Mouse (Mus musculus) frontal cortex, adult (tissue): ENCODE results near the gene Gbf1.

ENCODE experiments used
- ATAC-seq: cut with Nextera tagmentation; 2 replicates; pipeline ENCODE4 v1.9.2; 2017; ENCODE audit warnings: mild to moderate bottlenecking, moderate library complexity, mixed read lengths; ENCODE audit not compliant: low TSS enrichment

Gene Gbf1

DNA sequence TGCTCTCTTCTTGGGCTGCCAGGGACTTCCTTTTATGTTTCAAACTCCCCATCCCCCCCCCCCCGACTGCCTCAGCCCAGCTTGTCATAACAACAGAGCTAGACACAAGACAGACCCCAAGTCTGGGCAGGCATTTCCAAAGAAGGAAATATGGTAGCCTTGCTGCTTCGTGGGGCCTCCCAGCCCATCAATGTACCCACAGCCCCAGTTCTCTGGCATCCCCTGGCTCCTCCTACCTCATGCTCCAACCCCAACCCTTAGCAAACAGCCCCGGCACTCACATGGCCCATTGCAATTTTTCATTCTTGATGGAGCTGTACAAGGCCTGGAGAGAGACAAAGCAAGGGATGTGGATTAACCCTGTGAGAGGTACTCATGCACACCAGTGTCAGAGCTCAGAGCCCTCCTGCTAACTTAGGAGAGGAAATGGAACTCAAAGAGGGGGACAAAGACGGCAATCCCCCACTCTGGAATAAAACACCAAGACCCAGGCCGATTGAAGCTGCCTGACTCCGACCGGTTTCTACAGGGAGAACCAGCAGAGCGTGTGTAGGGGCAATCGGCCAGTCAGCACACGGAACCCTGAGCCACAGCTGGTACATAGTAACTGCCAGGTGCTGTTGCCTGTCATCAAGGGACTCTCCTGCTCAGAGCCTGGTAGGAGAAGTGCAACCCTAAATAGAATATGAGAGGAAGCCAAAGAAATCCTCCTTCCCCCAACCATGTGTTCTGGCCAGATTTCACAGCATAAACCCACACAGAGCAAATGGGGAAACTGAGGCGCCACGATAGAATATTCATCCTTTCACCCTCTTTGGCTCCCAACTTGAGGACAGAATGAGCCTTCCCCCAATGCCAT, 163.7 kb downstream of the Gbf1 start:
- ATAC-seq, result no peak

DNA sequence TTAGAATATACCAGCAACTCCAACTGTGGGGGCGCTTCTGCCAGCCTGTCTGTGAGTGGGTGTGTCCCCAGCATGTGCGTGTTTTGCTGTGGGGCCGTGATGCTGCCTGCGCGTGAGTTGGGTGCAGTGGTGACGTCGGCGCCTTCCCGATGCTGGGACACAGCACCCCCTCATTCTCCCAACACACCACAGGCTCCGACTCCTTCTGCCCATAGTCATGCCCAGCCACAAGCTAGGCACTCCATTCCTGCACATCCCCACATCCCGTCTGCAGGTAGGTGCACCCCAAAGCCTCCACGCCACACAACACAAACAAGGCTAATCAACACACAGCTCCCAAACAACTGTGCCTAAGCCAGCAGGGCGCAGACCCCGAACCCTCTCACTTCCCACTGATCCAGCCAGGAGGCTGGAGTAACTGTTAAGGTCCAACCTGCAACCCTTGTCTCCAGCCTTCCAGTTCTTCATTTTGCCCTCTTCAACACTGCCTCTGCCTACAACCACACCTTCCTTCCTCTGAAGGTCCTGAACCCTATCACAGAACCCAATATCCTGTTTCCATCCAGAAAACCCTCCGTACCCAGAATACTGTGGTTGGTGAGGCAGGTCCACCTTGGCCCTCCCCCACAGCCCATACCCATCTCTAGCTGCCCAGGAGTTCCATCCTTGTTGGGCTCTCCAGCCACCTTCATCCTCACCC, 164.7 kb downstream of the Gbf1 start:
- peak; percentile 58 for ATAC-seq

DNA sequence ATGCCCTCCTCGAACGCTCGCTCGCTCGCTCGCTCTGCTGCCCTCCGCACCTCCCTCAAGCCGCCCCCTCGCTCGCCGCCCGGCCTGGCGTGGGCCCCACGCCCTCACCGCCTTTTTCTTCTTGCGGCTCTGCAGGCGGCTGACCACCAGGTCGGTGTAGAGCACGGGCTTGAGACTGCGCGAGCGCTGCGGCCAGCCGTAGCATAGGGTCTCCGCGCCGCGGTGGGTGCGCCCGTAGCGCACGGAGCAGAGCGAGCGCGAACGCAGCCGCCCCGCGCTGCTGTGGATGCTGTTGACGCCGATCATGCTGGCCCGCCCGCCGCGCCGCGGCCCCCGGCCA, 165.2 kb downstream of the Gbf1 start:
- ATAC-seq, result no peak

DNA sequence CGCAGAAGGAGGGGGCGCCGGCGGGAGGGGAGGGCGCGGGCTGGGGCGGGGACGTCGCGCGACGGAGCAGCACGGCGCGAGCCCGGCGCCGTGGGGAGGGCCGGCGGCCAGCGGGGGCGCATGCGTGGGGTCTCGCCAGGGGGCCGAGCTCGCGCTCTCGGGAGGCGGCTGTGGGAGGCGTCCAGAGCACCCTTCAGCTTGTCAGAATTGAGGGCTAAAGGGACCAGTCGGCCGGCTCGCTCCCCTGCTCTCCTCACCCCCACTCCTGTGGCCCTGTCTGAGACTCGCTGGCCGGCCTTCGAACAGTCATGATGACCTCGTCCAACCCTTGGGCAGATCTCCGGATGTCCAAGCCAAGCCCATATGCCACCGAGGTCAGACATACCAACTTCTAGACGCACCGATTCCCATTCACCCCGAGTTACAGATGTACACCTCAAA, 165.7 kb downstream of the Gbf1 start:
- no peak; the same call in 1 of the 2 replicates for ATAC-seq

DNA sequence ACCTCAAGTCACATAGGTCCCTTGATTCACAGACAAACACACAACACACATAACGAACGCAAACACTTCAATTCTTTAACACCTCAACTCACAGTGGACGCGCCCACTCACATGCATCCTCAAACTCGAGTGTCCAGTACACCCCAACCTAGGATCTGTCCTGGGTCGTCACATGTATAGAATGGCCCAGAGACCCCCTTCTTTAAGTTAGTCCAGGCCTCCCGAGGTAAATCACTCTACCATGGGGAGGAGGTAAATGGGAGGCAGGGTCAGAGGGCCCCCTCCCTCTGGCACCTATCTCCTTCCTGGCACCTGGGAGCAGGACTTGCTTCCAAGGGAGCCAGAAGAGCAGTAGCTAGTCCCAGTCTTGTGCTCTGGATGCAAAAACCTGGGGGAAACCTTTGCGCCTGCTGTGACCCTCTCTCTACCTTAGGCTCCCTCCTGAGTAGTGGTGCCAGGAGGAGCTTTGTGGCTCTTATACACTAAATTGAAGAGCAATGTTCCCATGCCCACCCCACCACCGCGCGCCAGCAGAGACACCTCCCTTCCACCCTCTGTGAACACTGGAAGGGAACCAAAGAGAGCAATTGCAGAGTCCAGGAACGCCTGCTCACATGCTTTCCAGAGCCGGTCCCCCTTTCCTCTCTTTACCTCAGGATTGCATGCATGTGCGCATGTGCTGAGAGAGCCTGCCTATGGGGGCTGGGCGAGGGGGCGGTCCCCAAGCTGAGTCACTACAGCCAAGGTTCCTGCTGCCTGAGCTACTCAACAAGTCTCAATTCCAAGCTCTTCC, 166.5 kb downstream of the Gbf1 start:
- peak; percentile 47 for ATAC-seq

DNA sequence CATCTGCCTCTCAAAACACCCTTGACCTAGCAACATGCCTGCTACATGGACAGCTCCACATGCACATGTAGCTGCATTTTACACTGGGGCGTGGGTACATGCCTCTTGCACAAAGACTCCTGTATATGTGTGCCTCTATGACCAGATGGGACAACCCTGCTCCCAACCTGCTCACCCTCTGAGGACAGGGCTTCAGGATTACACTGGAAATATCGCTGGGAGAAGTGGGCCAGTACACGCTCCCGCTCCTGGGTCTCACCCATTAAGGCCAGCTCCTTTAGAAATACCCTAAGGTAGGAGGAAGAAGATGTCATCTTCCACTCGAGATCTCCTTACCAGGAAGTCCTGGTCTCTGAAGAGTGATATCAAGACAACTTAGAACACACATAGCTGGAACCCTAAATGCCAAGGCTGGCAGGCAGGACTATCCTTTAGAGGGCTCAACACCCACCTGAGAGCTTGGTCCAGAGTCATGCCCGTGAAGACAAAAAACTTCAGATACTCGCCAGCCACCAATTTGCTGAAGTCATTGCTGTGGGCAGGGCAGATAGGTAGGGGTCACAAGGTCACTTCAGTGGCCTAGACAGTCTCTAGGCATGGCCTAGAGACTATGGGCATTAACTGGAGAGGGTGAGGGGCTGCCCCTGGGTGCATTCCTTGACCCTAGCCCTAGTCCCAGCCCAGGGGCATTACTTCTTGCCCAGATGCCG, 167.9 kb downstream of the Gbf1 start:
- ATAC-seq, result no peak

DNA sequence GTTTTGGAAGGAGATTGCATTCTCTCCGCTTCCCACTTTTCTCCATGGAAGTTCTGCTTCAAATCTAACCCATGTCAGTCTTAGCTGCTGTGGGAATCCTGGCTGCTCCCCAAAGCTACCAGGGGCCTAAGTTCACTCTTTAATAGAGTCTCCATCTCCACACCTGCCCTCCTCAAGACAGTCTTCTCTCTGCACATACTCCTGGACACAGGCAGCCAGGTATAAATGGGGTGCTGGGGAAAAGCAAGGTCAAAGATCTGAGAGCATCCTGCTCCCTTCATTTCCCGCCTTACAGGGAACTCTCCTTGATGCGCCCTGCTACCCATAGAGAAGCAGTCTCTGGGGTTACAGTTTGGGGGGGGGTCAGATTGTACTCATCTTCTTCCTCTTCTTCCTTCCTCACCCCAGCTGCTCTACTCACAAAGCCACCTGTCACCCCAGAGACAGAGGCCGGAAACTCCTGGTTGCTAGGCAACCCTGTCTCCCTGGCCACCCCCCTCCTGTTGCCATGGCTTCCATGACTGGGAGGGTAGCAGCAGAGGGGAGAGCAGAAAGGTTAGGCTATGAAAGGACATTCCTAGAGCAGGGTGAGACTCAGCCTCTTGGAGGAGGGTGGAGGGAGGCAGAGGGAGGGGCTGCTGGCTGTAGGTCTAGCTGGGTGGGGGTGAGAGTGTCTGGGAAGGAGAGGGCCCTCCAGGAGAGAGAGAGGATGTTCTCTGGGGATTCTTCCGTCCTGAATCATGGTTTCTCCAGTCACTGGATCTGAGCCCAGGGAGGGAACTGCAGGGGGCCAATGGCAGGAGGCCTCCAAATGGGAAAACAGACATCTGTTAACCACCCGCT, 169.0 kb downstream of the Gbf1 start:
- ATAC-seq, result no peak

DNA sequence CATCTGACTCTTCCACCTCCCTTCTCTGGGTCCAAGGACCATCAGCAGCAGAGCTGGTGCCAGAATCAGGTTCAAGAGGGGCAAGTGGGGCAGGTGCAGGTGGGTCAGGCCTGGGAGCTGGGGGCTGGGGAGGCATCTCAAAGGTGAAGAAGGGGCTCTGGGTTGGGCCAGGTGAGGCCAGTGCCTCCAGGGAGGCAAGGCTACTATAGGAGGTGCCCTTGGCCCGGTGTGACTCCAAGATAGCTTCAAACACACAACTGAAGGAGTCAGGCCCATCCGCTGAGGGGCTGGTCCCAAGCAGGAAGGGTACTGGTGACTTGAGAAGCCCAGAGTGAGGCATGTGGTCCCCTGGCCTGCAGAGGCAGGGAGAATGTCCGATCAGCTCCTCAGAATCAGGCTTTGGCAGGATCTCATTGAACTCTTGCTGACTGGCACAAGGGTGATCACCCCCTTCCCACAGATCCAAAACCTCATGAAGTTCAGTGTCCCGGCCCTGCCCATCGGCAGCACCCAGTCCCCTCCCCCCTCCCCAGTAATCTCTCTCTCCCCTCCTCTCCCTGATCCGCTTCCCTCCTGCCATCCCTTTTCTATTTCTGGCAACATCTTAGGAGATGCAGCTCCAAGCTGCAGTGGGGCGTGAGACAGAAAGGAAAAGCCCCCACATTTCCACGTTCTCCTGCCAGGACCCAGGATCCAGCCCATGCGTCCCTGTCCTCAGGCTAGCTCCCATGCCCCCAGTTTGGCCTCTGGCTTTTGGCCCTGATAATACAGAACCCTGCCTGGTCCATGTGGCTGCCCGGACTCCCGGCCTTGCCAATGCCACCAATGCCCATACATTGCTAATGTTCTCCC, 170.1 kb downstream of the Gbf1 start:
- no peak for ATAC-seq

DNA sequence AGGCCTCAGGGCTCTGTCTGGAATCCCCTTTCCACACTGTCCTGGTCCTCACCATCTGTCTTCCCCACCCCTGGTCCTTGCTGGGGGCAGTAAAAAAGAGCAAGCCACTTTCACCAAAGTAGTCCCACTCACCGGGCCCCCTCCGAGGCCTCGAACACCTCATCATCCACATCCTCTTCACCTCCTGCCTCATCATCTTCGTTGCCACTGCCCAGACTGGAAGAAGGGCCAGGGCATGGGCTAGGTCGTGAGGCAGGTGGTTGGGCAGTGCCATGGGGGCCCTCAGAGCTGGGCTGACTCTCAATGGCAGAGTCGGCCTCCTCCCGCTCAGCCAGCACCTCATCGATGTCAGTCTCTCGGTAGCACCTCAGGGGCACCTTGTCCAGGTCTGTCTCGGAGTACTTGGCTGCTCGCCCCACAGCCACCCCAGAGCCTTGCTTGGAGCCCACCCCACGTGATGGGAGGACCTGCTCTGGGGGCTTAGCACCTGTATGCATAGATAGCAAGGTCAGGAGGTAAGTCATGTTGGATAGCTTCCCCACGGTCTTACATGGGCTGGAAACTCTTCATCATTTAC, 170.8 kb downstream of the Gbf1 start:
- no peak for ATAC-seq

DNA sequence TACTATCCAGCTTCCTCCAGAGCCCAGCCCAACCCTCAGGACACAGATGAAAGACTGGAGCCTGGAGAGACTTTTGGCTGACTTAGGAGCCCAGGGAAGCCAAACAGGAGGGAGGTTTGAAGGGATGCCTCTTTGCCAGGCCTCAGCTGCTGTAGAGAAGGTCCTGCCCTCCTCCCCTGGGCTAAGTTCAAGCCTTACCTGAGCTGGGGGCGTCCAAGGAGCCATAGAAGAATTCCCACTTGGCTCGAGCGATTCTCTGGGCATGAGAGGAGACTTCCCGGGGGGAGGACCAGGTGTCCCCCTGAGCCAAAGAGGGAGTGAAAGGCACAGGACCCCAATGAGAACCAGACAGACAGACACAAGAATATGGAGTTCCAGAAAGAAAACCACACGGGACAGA, 171.4 kb downstream of the Gbf1 start:
- ATAC-seq, result no peak

DNA sequence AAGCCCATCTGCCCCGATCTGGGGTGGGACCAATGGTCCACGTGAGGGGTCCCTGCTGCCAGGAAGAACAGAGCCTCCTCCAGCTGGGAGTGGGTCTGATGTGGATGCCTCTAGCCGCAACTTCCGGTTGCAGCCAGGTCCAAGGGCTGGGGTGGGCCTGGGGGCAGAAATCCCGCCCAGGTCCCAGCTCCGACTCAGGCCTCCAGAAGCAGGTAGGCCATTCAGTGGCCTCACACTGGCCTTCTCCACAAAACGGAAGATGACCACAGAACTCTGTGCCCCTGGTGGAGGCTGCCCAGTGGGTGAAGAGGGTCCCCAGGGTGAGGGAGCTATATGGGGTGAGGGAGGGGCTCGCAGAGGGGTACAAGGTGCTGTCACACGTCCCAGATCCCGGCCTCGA, 172.1 kb downstream of the Gbf1 start:
- ATAC-seq, result no peak

DNA sequence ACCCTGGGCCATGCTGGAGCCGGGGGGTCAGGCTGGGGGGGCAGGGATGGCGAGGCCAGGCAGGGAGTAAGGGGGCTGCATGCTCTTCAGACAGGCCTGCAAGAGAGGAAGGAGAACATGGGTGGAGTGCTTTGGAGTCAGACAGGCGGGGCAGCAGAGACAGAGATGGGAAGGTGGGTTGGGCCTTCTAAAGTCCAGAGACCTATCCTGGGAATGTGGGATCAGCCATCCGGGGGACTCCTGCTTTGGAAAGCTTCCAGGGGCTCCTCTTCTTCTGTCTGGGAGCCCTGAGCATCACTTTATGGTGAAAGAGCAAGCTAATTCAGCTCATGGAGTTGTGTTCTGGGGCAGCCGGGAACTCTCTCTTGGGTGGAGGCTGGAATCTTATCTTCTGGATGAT, 172.6 kb downstream of the Gbf1 start:
- ATAC-seq, result no peak

DNA sequence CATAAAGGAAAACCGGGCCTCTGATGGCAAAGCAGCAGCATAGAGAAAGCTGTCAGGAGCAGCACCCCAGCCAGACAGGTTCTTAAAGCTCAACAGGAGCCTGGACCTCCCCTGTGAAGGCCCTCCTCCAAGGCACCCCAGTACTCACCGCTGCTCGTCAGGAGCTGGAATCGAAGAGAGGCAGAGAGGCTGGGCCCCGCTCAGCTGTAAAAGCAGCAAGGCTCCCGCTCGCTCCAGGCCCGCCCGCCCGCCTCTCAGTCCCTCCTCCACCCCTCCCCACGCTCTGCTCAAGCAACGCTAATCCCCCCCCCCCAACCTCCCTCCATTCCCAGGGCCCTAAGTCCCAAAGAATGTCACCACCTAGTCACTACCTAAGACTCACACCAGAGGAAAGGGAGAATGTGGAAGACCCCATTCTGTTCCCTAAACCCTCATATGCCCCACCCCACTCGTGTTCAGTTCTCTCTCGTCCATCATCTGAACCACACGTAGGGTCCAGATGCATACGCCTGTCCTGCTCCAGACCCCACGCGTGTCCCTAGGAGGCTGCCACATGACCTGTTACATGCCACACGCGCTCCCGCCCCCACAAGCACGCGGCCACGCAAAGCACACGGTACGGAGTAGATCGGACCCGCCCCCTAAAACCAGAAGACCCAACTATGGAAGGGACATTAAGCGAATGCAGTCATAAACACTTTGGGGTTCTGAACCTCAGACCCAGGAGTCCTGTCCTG, 173.9 kb downstream of the Gbf1 start:
- ATAC-seq, result no peak

DNA sequence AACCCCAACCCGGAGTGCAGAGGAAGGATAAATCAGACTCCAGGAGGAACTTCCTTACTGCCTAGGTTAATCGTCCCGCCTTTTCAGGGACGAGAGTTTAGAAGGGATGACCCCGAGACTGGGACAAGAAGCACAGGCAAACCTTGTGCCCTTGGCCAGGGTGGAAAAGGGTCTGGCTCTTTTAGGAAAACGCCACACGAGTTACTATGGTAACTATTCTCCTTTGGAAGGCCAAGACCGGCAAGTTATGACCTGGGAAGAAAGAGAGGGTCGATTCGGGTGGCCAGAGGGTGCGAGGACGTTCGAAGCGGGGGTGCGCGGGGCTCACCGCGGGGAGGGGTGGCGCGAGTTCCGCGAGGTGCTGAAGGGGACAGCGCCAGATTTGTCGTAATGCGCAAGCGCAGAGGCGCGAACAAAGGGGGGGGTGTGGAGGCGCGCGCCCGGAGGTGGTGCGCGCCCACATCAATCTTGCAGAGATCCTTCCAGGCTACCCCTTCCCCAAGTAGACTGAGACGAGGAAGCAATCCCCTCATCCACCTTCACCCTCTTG, 174.5 kb downstream of the Gbf1 start, which contains the start of gene Psd:
Psd (minus strand) TSS at position 401 of the 550 bp plus-strand sequence.
- ATAC-seq, result no peak

DNA sequence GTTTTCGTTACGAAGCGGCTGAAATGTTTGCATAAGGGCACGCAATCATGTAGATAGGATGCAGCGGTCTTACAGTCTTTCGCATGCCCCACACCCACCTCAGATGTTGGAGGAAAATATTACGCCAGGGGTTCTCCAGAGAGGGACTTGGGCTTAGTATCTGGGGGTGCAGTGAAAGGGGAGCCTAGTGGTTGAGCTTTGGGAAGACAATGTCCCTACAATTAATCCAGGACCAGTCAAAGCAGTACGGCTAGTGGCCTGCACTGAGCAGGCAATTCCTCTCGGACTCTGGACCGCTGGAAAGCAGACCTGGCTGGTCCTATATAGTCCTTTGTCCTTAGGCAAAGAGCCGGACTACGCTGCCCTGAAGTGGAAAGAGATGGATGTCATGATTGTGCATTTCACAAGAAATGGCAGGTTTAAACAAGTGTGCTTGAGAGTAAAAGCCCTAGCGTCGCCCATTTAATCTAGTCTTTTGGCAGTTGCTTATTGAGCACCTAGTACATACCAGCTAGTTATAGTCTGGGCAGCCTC, 175.3 kb downstream of the Gbf1 start:
- ATAC-seq, result no peak

DNA sequence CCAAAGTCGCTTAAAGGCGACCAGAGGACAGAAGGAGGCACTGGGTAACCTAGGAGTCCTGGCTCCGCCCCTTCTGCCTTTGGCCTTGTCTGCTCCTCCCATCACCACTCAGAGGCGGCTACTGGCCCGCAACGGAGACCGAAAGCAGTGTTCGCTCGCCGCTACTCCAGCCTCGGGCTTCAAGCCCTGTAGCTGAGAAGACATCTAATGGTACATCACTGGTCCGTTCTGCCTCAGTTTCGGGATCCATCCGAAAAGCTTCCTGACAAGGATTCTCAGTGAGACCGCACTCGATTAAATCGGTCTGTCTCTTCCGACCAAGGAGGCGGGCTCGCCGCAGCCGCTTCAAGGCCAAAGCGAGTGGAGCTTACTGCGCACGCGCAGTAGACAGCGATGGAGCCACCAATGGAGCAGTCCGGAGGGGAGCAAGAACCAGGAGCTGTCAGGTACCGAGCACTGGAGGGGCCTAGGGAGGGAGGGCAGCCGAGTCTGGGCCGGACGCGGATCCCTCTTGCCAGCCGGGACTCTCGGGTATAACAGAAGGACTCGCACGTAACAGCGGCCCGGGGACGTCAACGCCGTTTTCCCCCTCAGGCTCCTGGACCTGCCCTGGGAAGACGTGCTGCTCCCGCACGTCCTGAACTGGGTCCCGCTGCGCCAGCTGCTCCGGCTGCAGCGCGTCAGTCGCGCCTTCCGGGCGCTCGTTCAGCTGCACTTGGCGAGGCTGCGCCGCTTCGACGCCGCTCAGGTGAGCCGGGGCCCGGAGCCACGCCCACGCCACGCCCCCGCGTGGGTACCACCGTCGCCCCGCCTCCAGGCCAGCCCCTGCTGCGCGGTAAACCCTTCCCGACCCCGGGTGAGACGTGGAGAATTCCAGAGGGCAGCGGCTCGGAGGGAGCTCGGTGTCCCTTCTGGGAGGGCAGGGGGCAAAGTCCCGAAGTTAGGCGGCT, 176.0 kb downstream of the Gbf1 start, which contains the start of gene Fbxl15:
Fbxl15 (plus strand) TSS at position 104 of the 950 bp plus-strand sequence.
- ATAC-seq, result peak; percentile 58
